Mouse (Mus musculus) 3T3-L1 (cell line): ENCODE data around the gene Dph1.
"Not testable (repeated sequence)": the region's sequence is repeated elsewhere in the genome, so short reads cannot be mapped to it uniquely, and the experiment has no call there.

Experiments used
- DNase-seq: peaks from one replicate; pipeline ENCODE4 v3.0.0-alpha.2; 2015; ENCODE audit warnings: low read depth, low spot score

Dph1 gene

DNA sequence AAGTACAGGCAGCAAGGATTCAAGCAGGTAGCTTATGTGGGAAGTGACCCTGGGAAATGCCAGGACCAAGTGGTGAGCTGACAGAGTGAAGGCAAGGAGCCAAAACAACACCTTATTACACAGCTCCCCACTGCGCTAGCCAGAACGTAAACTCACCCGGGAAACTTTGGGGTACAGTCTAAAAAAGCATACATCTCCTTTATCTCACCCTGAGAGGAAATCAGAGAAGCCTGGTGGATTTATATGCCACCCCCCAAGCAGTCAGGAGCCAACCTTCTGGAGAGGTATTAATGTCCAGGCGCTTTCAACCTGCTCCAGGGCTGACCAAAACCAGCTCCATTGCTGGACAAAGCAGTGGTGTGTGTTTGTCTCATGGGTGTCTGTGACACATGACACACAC is 12.9 kb upstream of the Dph1 start:
- DNase-seq, result no peak

DNA sequence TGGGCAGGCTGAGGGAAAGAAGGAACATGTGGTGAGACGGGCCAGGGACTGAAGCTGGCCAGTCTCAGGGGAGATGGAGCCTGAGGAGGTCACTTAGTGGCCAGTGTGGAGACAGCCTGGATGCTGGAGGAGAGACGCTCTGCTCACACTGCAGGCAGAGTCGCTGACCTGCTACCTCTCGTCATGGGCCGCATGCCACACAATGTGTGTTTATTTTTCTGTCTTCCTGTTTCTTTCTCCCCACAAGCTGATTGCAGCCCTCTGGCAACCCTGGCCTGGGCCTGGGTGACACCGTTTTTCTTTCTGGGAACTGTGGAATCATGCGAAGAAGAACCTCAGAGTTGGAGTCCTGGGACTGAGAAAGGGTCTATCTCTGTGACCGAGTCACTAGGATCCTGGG is 10.7 kb upstream of the Dph1 start:
- DNase-seq, result no peak

DNA sequence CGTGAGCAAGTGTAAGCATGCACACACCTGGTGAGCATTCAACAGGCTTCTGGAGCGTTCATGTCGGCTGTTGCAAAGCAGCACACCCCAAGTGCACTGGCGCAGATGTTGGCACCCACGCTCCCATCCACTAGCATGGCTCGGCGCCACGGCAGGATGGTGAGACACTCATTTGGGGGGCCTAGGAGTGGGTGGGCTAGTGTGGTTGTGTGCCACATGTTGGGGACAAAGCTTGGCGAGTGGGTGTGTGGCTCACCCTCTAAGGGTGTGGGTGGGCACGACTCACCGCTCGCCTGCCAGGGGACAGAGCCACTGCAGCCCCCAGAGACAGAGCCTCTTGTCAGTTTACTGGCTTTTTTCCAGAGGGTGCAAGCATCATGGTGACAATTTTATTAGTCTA is 9.9 kb upstream of the Dph1 start:
- DNase-seq, result no peak

DNA sequence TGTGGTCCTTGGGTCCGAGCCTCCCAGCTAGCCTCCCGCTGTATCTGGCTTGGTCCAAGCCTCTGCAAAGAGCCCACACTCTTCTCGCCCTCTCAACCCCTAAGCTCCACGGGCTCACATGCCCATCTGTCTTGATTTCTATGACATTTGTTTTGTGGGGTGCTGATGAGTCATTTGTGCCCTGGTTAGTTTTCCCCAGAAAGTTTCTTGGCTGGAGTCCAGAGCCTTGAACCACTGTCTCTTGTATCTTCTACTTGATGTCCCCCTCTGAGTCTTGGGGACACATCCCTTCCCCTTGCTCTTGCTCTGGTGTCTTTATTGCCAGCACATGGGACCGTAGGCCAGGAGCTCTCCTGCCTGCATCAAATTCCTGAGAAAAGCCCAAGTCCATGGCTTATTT is 8.9 kb upstream of the Dph1 start:
- peak; percentile 38 for DNase-seq

DNA sequence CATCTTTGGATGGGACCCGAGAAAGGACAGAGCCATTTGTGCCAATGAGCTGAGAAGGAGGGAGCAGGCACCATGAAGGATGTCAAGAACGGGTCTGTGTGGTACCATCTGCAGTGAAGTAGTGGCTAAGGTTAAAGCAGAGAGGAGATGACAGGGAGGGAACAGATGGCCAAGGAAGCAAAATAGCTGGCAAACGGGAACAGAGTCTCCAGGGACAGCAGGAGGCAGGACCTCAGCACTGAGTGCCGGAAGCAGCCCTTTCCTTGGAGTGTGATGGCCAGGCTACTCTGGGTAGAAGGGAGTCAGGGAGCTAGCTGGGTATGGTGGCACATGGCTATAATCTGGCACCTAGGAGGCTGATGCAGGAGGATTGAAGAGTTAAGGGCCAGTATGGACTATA is 7.8 kb upstream of the Dph1 start:
- no peak for DNase-seq

DNA sequence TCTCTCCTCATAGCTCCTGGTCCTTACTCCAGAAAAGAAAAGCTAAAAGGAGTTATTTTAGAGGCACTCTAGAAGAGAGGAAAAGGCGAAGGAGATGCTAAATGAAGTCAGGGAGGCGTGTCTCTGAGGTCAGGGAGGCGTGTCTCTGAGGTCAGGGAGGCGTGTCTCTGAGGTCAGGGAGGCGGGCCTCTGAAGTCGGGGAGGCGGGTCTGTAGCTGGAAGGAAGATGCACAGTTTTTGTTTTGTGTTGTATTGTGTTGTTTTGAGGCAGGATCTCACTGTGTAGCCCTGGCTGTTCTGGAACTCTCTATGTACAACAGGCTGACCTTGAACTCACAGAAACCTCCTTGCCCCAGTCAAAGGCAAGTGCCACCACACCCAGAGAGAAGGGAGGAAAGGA is 6.9 kb upstream of the Dph1 start:
- no peak for DNase-seq

DNA sequence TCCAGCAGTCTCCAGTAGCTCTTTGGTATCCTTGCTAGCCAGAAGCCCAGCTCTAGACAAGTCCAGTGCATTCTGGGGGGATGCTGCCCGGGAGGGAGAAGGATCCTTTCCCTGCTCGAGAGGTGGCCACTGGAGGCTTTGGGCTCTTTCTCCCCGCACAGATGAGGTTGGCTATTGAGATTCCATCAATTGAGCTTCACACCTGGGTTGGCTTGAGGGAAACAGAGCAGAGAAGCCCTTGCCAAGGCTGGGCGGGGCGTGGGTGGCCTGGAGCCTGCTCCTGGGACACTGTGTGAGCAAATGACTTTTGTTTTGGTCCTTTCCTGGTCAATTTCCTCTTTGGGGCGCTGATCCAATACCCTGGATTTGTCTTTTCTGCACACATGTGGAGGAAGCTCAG is 5.1 kb upstream of the Dph1 start:
- DNase-seq, result no peak

DNA sequence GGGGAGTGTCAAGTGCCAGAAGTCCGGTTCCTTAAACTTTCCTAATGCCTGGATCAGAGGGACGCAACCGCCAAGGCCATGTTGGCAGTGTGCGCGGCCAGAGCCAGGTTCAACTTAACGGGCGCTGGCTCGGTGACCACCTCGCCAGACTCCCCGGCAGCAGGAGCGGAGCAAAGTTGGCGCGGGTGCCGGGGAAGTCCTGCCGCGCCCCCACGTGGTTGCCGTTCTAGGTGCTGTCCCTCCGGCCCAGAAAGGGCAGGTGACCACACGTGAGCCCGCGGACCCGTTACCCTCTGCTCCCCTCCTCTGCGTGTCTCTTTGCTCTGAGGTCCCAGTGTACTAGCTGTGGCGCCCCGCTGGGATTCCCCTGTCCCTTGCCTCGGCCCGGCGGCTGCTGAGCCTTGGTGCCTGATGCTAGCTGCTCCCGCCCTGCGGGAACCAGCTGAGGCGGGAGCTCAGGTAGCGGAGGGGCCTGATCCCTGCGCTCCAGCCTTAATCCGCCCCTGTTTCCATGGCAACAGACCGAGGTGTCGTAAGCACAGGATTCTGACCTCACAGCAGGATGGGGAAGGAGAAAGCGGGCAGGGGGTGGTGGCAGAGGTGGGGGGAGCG is 3.9 kb upstream of the Dph1 start:
- DNase-seq, result no peak

DNA sequence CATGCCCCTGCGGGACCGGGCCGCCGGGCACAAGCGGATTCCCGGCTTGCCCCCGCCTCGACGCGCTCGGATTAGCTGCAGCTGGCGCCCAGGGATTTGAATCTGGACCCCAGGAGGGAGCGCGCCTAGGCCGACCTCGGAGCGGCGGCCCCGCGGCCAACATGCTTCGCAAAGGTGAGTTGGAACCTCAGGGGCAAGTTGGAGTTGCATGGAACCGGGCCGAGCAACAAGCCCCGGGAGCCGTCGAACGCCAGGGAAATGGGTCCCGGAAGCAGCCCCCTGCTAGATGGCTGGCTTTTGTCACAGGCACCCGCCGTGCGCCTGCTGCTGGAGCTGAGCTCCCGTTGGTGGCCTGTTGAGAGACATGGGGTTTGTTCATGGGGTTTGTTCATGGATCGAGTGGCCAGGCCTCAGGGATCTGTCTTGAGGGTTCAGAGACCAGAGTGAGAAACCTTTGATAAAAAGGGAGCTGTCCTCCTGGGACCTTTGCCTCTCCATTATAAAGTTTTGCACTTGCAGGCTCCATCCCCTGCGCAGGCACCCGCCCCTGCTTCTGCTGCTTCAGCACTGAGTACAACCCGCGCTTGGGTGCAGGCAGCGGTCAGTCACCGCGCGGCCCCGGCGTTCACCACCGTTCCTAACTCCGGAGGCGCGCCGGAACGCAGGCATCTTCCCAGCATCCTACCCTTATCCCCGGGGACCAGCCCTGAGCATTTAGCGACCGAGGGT is 3.2 kb upstream of the Dph1 start:
- DNase-seq, result no peak

DNA sequence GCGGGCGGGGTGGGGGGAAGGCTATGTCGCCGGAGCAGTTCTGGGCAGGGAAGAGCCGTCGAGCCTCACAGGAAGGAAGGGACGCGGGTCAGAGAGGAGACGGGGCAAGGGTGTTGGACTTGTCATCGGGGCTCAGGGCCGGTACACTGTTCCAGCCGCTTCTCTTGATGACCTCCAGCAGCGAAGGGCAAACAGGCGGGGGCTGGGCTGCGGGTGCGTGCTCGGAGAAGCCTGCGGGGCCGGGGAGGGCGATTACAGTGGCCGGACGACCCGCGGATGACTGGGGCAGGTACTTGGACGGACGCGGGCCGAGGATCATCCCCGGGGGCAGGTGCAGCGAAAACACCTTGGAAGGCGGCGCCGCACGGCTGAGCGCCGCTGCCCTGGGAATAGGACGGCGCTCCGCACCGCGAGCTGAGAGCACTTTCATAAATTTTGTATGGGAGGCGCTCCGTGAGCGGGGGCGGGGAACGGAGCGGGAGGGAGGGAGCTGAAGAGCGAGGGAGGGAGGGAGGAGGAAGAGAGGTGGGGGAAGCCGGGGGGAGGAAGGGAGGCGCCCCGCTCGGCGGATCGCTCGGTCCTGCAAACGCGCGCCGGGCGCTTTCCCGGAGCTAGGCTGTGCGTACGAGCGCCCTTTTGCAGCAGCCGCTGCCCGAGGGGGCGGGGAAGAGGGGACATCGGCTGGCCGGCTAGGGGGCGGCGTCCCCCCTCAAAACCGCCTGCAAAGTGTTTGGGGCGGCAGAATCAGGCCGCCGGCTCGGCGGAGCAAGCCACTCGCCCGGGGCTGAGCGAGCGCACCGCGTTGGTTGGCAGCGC is 2.4 kb upstream of the Dph1 start, which contains the start of gene Rtn4rl1:
TSS of gene Rtn4rl1 (plus strand) at position 528 of the 816 bp plus-strand sequence.
- DNase-seq, result no peak

DNA sequence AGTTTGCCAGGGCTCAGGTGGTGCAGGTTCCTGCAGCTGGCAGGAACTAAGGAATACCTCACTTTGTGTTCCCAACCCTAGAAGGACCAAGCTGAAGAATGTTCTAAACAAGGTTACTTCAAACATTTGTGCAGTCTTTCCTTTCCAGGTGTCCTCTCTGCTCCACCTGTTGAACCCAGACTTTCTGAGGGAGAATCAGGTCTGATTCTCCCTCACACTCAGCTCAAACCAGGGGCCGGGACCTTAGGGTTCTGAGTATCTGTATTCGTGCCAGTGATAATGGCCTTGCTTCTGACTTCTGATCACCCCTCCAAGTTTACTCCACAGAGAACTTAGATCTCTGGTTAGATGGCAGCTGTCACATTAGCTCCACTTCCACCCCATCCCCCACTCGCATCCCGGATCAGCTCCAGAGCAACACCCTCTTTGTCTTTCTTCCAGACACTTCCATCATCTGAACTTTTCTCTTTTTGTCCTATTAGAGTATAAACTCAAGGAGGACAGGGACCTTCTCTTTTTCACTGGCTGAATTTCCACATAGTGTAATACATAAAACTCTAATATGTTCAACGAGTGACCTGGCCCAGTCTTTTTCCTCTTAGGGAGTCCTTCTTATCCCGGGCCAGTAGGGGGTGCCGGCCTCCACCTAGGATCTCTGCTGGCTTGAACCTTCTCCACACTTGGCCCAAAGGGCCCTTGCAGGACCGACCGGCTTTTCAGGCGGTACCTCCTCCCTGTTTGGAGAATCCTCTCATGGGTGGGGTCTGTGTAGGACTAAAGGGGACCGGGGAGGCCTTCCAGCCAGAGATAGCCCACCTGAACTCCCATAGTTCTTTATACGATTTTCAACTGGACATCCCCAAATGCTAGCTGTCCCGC is 1.5 kb upstream of the Dph1 start:
- peak; percentile 85 for DNase-seq

DNA sequence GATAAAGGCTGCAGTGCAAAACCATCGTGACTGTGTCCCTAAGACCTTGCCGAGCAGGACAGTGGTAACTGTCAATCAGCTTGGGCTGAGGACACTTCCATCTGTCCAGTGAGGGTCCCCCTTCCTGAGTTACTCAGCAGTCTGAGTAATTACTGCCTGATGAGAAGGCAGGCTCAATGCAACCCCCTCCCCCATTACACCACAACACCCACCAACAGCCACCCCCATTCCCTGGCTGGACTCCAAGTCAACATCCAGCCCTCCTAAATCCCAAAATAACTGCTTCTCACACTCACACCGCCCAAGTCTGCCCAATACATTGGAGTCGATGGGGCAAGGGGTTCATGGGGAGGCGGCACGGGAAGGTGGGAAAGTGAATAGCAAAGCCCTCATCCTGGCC is 800 bp upstream of the Dph1 start:
- DNase-seq, result no peak

DNA sequence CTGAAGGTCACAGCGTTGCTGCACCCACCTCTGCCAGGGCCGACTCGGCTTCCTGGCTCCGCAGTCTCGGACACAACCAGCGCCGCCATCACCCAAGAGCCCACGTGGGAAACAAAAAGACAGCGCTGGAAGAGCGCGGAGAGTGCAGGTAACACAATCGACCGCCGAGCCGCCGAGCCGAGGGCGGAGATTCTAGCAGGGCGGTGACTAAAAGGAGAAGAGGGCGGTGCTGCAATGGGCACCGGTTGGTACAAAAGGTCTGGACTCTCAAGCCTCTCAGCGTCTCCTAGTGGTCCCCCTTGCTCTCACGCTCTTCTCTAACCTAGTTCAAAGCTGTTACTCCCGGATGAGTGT is 693 bp downstream of the Dph1 start:
- peak; percentile 92 for DNase-seq

DNA sequence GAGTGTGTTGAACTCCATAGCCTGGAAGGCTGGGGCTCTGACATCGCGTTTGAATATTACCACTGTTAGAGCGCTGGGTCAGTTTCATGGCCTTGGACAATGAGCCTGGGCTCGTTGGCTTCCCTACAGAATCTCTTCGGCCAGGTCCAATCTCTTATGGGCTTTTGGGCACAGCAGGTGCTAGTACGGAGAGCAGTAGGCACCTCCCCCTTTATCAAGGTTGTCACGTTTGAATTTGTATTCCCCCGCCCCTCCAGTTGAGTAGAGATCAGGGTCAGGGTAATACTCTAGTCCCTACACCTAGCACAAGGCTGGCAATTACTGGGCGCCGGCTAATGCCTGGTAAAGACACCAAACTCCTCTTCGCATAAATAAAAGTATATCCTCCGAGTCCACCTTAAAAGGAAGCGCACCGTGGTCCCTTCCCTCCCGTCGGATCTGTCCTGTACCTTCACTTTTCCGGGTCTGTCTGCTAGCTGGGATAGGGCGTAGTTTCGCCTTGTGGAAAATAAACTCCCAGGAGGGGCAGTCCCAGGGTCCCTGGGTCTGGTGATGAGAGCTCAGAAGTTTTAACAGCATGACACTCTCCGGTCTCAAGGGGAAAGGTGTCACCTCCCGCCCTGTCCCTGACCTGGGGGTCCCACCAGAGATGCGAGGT is 1.2 kb downstream of the Dph1 start:
- DNase-seq, result peak; percentile 26

DNA sequence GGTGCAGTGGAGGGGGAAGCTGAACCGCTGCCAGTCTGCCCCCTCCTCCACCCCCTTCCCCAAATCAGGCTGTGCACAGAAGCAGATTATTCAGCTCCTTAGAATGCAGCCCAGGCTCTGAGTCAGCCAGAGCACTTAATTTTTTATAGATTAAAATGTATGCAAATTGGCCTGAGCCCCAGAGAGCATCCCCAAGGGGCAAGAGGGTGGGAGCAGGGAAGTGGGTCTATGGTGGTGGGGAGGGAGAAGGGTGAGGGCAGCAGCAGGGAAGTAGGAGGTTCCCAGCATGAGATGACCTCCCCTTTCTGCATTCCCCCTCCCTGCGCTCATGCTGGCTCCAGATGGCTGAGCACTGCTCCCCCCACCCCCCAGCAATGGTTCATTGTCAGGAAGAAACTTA is 6.1 kb downstream of the Dph1 start:
- DNase-seq, result peak; percentile 60

DNA sequence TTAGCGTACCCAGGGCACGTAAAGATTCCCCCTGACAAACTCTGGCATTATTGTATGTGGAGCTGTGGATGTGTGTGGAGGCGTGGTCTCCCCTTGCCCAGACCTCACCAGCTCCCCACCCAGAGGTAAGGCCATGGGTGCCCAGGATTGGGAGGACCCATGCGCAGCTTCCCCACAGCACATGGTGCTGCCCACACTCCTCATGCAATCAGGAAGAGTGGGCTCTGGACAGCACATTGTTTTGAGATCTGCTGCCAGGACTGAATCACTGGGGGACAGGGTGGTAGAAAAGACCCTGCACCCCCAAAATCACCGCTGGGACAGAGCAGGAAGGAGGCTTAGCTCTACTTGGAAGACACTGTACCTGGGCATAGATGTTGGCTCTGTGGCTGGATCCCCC is 6.5 kb downstream of the Dph1 start:
- DNase-seq, result no peak

DNA sequence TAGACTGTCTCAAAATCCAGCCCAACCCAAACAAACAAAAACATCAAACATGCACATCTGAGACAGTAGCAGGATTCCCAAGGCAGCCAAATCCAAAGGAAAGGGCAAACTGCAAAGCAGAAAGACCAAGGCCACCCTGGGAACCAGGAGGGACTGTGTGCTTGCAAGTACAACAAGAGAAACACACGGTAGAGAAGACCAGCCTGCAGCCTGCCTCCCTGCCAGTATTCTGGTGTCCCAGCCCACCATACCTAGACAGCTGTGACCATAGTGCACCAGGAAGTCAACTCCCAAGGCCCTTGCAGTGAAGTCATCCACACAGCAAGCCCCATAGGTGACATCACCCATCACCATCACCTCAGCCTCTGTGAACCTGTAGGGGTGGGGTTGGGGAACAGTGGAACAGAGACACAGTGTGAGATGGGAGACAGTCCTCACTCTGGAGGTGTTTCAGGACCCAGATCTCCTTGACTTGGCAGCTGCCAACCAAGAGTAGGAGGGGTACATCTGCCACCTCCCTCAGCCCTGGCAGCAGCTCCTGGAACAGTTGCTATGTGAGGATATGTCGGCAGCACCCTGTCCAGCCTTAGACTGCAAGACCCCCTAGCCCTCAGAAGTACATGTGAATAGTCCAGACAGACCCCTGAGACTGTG is 7.0 kb downstream of the Dph1 start:
- DNase-seq, result no peak

DNA sequence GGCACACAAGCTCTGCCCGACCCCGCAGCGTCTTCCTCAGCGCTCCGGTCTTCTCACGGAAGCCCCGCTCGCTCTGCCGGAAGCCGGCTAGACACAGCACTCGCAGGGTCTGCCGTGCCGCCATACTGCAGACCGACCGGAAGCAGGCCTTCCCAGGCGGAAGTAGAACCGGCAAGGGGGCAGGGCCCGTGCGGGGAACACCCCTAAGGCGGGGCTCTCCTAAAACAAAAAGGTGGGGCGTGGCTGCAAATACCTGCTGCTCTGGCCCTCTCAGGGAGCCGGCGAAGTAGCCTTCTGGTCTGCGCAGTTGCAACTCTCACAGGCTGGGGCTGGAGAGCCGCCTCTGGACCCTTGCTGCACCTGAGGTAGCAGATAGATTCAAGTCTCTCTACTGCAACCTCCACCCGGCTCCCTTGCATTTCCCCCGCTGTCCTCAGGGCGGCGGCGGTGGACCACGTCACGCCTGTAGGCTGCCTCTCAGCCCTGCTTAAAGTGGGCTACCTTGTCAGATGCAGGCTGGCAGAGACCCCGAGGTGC is 12.3 kb downstream of the Dph1 start, which contains the start of gene Ovca2:
TSS of gene Ovca2 (minus strand) at position 164 of the 537 bp plus-strand sequence.
- DNase-seq, result peak; percentile 90

DNA sequence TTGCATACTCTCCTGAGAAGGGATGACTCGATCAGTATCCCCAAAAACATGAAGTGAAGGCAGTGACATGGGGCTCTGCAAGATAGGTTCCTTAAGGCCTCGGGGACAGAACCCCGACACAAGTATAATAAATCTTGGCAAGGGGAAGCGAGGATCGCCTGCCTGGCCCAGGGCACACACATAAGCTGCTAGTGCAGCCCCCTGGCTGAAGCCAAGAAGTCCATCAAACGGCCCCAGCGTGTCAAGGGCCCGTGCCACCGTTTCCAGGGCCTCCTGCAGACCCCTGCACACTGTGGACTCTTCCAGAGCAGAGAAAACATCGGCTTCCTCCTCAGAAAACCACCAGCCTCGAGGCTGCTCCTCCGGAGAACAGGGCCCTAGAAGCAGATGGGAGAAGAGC is 13.0 kb downstream of the Dph1 start:
- no peak for DNase-seq

DNA sequence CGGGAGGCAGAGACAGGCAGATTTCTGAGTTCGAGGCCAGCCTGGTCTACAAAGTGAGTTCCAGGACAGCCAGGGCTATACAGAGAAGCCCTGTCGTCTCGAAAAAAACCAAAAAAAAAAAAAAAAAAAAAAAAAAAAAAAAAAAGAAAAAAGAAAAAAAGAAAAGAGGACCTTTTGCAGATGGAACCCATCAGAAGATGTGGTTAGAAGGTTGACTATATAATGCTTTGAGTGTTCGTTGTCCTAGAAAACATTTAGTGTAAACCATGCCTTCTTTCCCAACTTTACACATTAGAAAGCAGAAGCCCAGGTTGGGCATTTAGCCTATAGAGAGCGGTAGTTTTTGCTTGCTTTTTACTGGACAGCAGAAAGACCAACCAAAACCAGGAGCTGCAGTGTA is 16.5 kb downstream of the Dph1 start:
- DNase-seq, result not testable (repeated sequence)
